Mouse (Mus musculus): Measurements from ENCODE around the gene Pld2. TPM values are rescaled to one million over a fixed set of nuclear protein-coding genes. Genes with fewer than 3 reads are reported as not detected.
"Not testable (repeated sequence)": the region's sequence is repeated elsewhere in the genome, so short reads cannot be mapped to it uniquely, and the experiment has no call there.

The Pld2 gene
- total RNA-seq, 2 experiments from 2014 or later: 13.0 to 15.2 TPM

GRCm38 (mm10) chr11:70564276-70564873 is 24.5 kb downstream of the Pld2 start:
- intact Hi-C loops (cut with DNase I): loop anchor here (5.0 kb wide), 1 partner anchor 38 kb away; no protein-coding TSS in a partner anchor
- DNase-seq (ENCODE audit: low spot score in 2 of 2): no peak

- no peak for DNase-seq (ENCODE audit: low spot score in 2 of 2)
Observed at GRCm38 (mm10) chr11:70566586-70566985, 26.7 kb downstream of the Pld2 start.

GRCm38 (mm10) chr11:70570614-70571013 is 30.8 kb downstream of the Pld2 start:
- DNase-seq (ENCODE audit: low spot score in 2 of 2); intact Hi-C loops (cut with DNase I): not testable (repeated sequence)

More at GRCm38 (mm10) chr11:70566586-70566985, 26.7 kb downstream of the Pld2 start:
- intact Hi-C loops (cut with DNase I): no loop called here

- peak in 1 of 2 experiments; percentile 82 for DNase-seq (ENCODE audit: low spot score in 2 of 2)
- intact Hi-C loops (cut with DNase I): loop anchor here (1.0 kb wide), 1 partner anchor 9 kb away; the partner anchor contains the start of gene Mink1
Observed at GRCm38 (mm10) chr11:70571641-70572040, 31.8 kb downstream of the Pld2 start.

GRCm38 (mm10) chr11:70572348-70572902 is 32.6 kb downstream of the Pld2 start:
- intact Hi-C loops (cut with DNase I): loop anchor here (1.0 kb wide), 1 partner anchor 10 kb away; the partner anchor contains the start of gene Mink1

GRCm38 (mm10) chr11:70573872-70574271 is 34.0 kb downstream of the Pld2 start:
- intact Hi-C loops (cut with DNase I): no loop called here
- DNase-seq (ENCODE audit: low spot score in 2 of 2): peak in 1 of 2 experiments; percentile 61

More at GRCm38 (mm10) chr11:70572348-70572902, 32.6 kb downstream of the Pld2 start:
- DNase-seq (ENCODE audit: low spot score in 2 of 2): no peak

- intact Hi-C loops (cut with DNase I): no loop called here
- no peak for DNase-seq (ENCODE audit: low spot score in 2 of 2)
Observed at GRCm38 (mm10) chr11:70577201-70577600, 37.3 kb downstream of the Pld2 start.

GRCm38 (mm10) chr11:70578962-70579361 is 39.1 kb downstream of the Pld2 start:
- intact Hi-C loops (cut with DNase I): no loop called here
- DNase-seq (ENCODE audit: low spot score in 2 of 2): no peak

GRCm38 (mm10) chr11:70579710-70580357 is 40.0 kb downstream of the Pld2 start:
- DNase-seq (ENCODE audit: low spot score in 2 of 2): no peak
- intact Hi-C loops (cut with DNase I): no loop called here

- no peak for DNase-seq (ENCODE audit: low spot score in 2 of 2)
- intact Hi-C loops (cut with DNase I): no loop called here
Observed at GRCm38 (mm10) chr11:70580358-70580720, 40.5 kb downstream of the Pld2 start.

GRCm38 (mm10) chr11:70580921-70581320 is 41.1 kb downstream of the Pld2 start:
- intact Hi-C loops (cut with DNase I): no loop called here
- DNase-seq (ENCODE audit: low spot score in 2 of 2): no peak

GRCm38 (mm10) chr11:70582196-70582595 is 42.3 kb downstream of the Pld2 start:
- intact Hi-C loops (cut with DNase I): no loop called here

GRCm38 (mm10) chr11:70583022-70583714 is 43.3 kb downstream of the Pld2 start:
- intact Hi-C loops (cut with DNase I): no loop called here
- no peak for DNase-seq (ENCODE audit: low spot score in 2 of 2)

More at GRCm38 (mm10) chr11:70582196-70582595, 42.3 kb downstream of the Pld2 start:
- no peak for DNase-seq (ENCODE audit: low spot score in 2 of 2)

- intact Hi-C loops (cut with DNase I): no loop called here
- DNase-seq (ENCODE audit: low spot score in 2 of 2): no peak
Observed at GRCm38 (mm10) chr11:70583775-70584174, 43.9 kb downstream of the Pld2 start.

GRCm38 (mm10) chr11:70585457-70585856 is 45.6 kb downstream of the Pld2 start:
- no peak for DNase-seq (ENCODE audit: low spot score in 2 of 2)
- intact Hi-C loops (cut with DNase I): no loop called here

- peak in 1 of 2 experiments; percentile 63 for DNase-seq (ENCODE audit: low spot score in 2 of 2)
- intact Hi-C loops (cut with DNase I): no loop called here
Observed at GRCm38 (mm10) chr11:70586261-70586660, 46.4 kb downstream of the Pld2 start.

- DNase-seq (ENCODE audit: low spot score in 2 of 2): peak in 1 of 2 experiments; percentile 32
- intact Hi-C loops (cut with DNase I): no loop called here
Observed at GRCm38 (mm10) chr11:70586954-70587353, 47.1 kb downstream of the Pld2 start.

GRCm38 (mm10) chr11:70591733-70592132 is 51.9 kb downstream of the Pld2 start:
- no peak for DNase-seq (ENCODE audit: low spot score in 2 of 2)
- intact Hi-C loops (cut with DNase I): no loop called here

- DNase-seq (ENCODE audit: low spot score in 2 of 2): no peak
- intact Hi-C loops (cut with DNase I): no loop called here
Observed at GRCm38 (mm10) chr11:70594253-70594989, 54.6 kb downstream of the Pld2 start.

Data from left cerebral cortex, postnatal 25 days (tissue).